Mouse (Mus musculus) thymus, adult 2 months (tissue): Measurements from ENCODE around the gene Nsun7. TPM values are rescaled to one million over a fixed set of nuclear protein-coding genes. Genes with fewer than 3 reads are reported as not detected.

Experiments used
- DNase-seq: peaks from one replicate; pipeline ENCODE4 v3.0.0; 2021
- H3K27ac ChIP-seq: fragments of 200-500 bp; 2 replicates; pipeline ENCODE4 v1.5.1; 2012; ENCODE audit warnings: low read length, control low read depth; ENCODE audit not compliant: control insufficient read depth, insufficient read depth
- H3K27me3 ChIP-seq: fragments of 200-500 bp; 2 replicates; pipeline ENCODE4 v1.6.1; 2012; ENCODE audit warnings: mild to moderate bottlenecking, low read length, moderate library complexity, mixed read lengths; ENCODE audit not compliant: control insufficient read depth, insufficient read depth
- H3K36me3 ChIP-seq: fragments of 200-500 bp; 2 replicates; pipeline ENCODE4 v1.6.1; 2012; ENCODE audit warnings: mild to moderate bottlenecking, low read length, moderate library complexity; ENCODE audit not compliant: control insufficient read depth, insufficient read depth
- H3K4me1 ChIP-seq: fragments of 200-500 bp; replicated peaks from 2 replicates; pipeline ENCODE4 v1.6.1; 2012; ENCODE audit warnings: low read length; ENCODE audit not compliant: control insufficient read depth, insufficient read depth
- H3K4me3 ChIP-seq: fragments of 200-500 bp; 2 replicates; pipeline ENCODE4 v1.5.1; 2012; ENCODE audit warnings: mild to moderate bottlenecking, low read length, control low read depth, moderate library complexity; ENCODE audit not compliant: control insufficient read depth, insufficient read depth
- CTCF ChIP-seq: fragments of 200-500 bp; IDR thresholded peaks from 2 replicates; pipeline ENCODE4 v1.5.1; 2012; ENCODE audit warnings: mild to moderate bottlenecking, control low read depth, low read length, moderate library complexity, borderline replicate concordance; ENCODE audit not compliant: control insufficient read depth, poor library complexity, insufficient read depth; ENCODE audit errors: extremely low read depth
- POLR2A ChIP-seq: fragments of 200-500 bp; IDR thresholded peaks from 2 replicates; pipeline ENCODE4 v1.6.1; 2012; ENCODE audit warnings: mild to moderate bottlenecking, low read length, control low read depth, moderate library complexity; ENCODE audit not compliant: control insufficient read depth, poor library complexity, insufficient read depth; ENCODE audit errors: extremely low read depth
- WGBS: fragments of 180-500 bp; shearing (Covaris S2); methylation state at CpG from one replicate; pipeline ENCODE4 v1.1.7; 2018; 5-methylcytosine and 5-hydroxymethylcytosine counted together
- polyA plus RNA-seq: library from polyadenylated mRNA; depleted of rRNA; stranded (reverse); fragments of >200 nt; gene quantifications from 2 replicates; pipeline ENCODE4 v1.2.3, GENCODE M21; 2012

The Nsun7 gene
- polyA plus RNA-seq, 1 experiment, result 0.31 TPM

DNA sequence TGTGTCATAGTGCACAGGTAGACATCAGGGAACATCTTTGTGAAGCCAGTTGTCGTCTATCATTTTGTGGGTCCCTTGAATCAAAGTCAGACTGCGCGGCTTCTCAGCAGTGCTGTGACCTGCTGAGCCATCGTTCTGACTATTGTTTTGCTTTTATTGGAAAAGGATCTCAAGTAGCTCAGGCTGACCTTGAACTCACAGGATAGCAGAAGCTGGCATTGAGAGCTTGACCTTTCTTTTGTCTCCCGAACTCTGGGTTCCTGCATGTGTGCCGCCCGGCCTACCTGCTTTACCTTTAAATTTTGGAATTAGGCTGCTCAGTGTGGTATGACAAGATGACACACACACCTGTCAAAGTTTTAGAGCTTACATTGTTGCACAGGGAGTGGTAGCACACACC lies 33.2 kb upstream of the Nsun7 start:
- H3K27ac ChIP-seq, result no peak overlapping the region
- WGBS, result 98% methylated on average over 7 of the region's 7 CpGs
- H3K4me1 ChIP-seq, result no peaks in the 10 kb centered on the region
- H3K36me3 ChIP-seq, result no peaks in the 10 kb centered on the region
- TF ChIP-seq CTCF, result no peak
- TF ChIP-seq POLR2A, result no peak
- no peak for DNase-seq
- no peaks in the 10 kb centered on the region for H3K27me3 ChIP-seq
- H3K4me3 ChIP-seq, result no peak overlapping the region

DNA sequence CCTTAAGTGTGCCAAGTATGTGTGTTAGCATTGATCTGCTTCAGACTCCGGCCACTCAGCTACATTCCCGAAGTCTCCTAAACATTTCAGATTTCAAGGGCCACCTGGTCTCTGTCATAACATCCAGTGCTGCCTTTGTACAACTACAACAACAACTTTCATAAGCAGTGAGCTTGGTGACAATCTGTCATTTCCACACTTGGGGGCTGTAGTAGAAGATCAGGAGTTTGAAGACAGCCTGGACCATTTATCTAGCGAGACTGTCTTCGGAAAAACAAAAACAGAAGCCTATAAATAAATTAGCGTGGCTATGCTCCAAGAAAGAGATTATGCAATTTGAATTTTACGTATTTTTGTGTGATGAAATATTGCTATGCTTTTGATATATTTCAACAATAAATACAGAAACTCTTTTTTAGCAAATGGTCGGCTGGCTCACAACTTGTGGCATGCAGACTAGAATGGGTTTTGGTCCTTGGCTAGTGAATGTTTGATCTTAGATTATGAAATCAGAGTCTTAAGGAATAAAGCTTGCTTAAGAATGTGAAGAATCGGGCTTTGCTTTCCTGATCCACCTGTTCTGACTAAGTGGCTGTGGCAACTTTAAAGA lies 27.9 kb upstream of the Nsun7 start:
- Histone ChIP-seq H3K4me3 (no peak overlapping the region), H3K27me3 (no peaks in the 10 kb centered on the region), H3K27ac (no peak overlapping the region), H3K4me1 (no peaks in the 10 kb centered on the region), H3K36me3 (no peaks in the 10 kb centered on the region)
- WGBS, result 95% methylated on average over 8 of the region's 8 CpGs
- no peak for DNase-seq
- TF ChIP-seq POLR2A, result no peak
- no peak for TF ChIP-seq CTCF

DNA sequence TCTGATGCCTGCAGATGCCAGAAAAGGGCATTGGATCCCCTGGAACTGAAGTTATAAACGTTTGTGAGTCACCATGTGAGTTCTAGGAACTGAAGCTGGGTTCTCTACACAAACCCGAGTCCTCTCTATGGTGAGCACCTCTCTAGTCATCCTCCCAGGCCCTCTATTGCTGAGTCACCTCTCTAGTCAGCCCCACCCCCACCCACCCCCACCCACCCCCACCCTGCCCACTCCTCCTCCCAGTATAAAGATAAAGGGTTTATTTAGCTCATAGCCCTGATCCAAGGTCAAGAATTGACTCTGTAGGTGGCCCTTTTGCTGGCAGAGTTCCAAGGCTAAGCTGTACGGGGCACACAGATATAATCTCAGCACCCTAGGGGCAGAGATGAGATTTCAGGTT lies 27.2 kb upstream of the Nsun7 start:
- no peak overlapping the region for H3K4me3 ChIP-seq
- no peaks in the 10 kb centered on the region for H3K4me1 ChIP-seq
- TF ChIP-seq CTCF (no peak), POLR2A (no peak)
- H3K36me3 ChIP-seq, result no peaks in the 10 kb centered on the region
- H3K27me3 ChIP-seq, result no peaks in the 10 kb centered on the region
- WGBS, result 53% methylated on average over 3 of the region's 3 CpGs
- no peak for DNase-seq
- H3K27ac ChIP-seq, result no peak overlapping the region

DNA sequence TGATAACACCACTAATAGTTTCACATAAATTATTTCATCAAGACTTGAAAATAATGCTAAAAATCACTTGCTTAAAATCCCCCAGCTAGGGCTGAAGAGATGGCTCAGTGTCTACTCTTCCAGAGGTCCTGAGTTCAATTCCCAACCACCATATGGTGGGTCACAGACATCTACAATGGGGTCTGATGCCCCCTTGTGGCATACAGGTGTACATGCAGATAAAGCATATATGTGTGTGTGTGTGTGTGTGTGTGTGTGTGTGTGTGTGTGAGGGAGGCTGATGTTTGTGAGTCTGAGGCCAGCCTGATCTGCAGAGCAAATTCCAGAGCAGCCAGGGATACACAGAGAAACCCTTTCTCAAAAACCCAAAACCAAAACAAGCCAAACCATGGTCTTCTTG lies 17.8 kb upstream of the Nsun7 start:
- Histone ChIP-seq H3K4me1 (no peaks in the 10 kb centered on the region), H3K27ac (no peak overlapping the region), H3K4me3 (no peak overlapping the region), H3K36me3 (no peaks in the 10 kb centered on the region), H3K27me3 (no peaks in the 10 kb centered on the region)
- TF ChIP-seq CTCF (no peak), POLR2A (no peak)
- DNase-seq, result peak; percentile 18

DNA sequence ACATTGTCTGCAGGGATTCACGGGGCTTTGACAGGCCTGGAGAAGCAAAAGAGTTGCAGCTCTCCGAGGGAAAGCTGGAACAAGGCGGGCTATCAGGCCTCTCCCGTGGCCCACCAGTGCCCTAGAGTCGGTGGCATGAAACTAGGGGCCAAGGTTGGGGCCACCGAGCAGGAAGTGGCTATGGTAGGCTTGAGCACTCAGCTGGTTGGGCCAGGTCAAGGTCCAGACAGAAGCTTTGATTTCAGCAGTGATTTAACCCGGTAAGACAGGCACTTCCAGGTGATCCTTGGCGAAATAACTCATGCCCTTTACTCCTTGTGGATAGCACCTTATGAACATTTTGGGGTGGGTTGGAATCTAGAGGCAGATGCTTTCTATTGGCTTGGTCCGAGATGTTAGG lies 16.2 kb upstream of the Nsun7 start:
- TF ChIP-seq POLR2A (no peak), CTCF (no peak)
- Histone ChIP-seq H3K27me3 (no peaks in the 10 kb centered on the region), H3K4me1 (no peaks in the 10 kb centered on the region), H3K4me3 (no peak overlapping the region), H3K27ac (no peak overlapping the region), H3K36me3 (no peaks in the 10 kb centered on the region)
- no peak for DNase-seq
- 89% methylated on average over 9 of the region's 9 CpGs for WGBS

DNA sequence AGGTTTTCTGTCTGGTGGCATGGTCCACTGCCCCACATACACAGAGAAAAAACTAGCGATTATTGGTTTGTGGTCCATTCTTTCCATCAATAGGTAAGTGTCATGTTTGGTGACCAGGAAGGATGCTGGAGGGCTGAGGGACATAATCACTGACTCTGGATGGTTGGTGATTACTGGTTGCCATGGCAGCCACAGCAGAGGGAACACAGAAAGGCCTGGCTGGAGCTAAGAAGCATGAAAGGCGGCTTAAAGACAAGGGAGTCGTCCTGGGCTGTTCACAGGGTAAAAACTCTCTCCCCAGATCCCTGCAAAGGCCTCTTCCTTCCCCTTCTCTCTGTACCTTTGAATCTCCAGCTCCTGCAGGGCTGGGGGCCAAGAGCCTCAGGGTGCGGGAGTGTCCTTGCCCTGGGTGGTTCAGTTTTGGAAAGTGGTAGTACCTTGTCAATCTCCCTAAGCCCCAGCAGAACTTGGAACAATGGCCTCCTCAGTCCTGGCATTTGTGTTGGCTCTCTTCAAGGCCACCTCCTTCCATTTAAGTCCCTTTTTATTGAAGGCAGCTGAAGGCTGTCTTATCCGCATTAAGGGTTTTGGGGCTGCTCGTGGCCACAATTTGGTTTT lies 15.5 kb upstream of the Nsun7 start:
- WGBS, result 80% methylated on average over 6 of the region's 6 CpGs
- Histone ChIP-seq H3K4me1 (no peaks in the 10 kb centered on the region), H3K36me3 (no peaks in the 10 kb centered on the region), H3K27me3 (no peaks in the 10 kb centered on the region), H3K4me3 (no peak overlapping the region), H3K27ac (no peak overlapping the region)
- no peak for DNase-seq
- TF ChIP-seq POLR2A (no peak), CTCF (no peak)
